In the genomic region with DNA sequence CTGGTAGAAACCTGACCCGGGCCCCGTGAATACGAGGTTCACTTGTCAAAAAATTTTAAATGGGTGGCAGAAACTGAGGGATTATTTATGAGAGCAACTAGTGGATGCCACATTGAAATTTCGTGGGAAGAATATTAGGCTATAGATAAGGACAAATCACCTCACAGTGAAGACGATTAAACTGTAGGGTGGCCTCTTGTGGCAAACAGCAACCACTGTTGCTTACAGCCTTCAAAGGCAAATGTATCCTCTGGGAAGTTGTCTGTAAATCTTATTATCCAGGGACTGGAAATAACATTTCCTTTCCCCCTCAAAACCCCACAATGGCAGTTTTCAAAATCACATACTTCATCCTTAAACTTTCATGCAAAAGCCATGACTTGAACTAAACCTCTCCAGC, we compare ENCODE assay signal across 26 mouse cellular contexts.
A peak's percentile ranks its signal among the peaks of the same experiment; 100 is the strongest.
DNase-seq lines count a peak whose midpoint lies in the region; ATAC-seq and TF ChIP-seq lines count a peak whose summit lies in the region.
"Had no signal": no experiment of that assay in that cellular context is flagged by ENCODE, and none has a peak within 500 bp of the region (broad histone marks: within the 10 kb centered on the region; RNA-seq: fewer than 3 reads in every experiment).

No protein-coding gene starts in this region.

- no peak overlapping the region for H3K9ac ChIP-seq in heart, adult 2 months (ENCODE audit: low read depth, low read length)
- H3K9ac ChIP-seq: embryonic facial prominence, embryonic 13.5 days; forebrain, embryonic 15.5 days; heart, embryonic 15.5 days; liver, embryonic 13.5 days; lung, embryonic 15.5 days had no signal

- no peak overlapping the region; the same call in 1 of the 2 replicates for H3K27ac ChIP-seq in heart, adult 2 months
- H3K27ac ChIP-seq in layer of hippocampus, adult 2 months: no peak overlapping the region
- H3K27ac ChIP-seq: embryonic facial prominence, embryonic 13.5 days; forebrain, embryonic 15.5 days; heart, embryonic 15.5 days; hindbrain, embryonic 10.5 days; liver, embryonic 13.5 days; lung, embryonic 15.5 days; macrophage had no signal

- no peak for TF ChIP-seq POLR2A in heart, adult 2 months (IDR thresholded peaks at IDR 0.05; ENCODE audit: insufficient read depth, low read depth, low read length)
- no peak for TF ChIP-seq POLR2A in brain, embryonic 14.5 days (IDR thresholded peaks at IDR 0.05; ENCODE audit: borderline replicate concordance, extremely low read depth, insufficient read depth, insufficient read length, poor library complexity, severe bottlenecking)

- no peak for DNase-seq in heart, adult 2 months
- no peak for DNase-seq in heart, postnatal 14 days
- no peak for DNase-seq in layer of hippocampus, adult 2 months (ENCODE audit: low spot score in 2 of 2)
- no peak for DNase-seq in layer of hippocampus, adult 11-12 months (ENCODE audit: low spot score)
- no peak for DNase-seq in Patski (ENCODE audit: low read depth, low spot score)
- DNase-seq in brain, embryonic 14.5 days (ENCODE audit: low read depth): peak; percentile 30
- DNase-seq in urinary bladder, postnatal 10 days (ENCODE audit: low spot score): no peak
- DNase-seq: adrenal gland, adult 8-10 months; B cell, adult 2 months; cerebellum, adult 8-10 months; cerebellum, postnatal 36 days; embryo, embryonic 11 days; gastrocnemius, postnatal 14 days; kidney, adult 18-20 months; kidney, postnatal 14 days; liver, embryonic 13.5 days had no signal

- CTCF ChIA-PET in Patski (lab: Charles Lee): interaction anchor here (1.0 kb wide), 1 partner anchor 28 kb away, joined by 3 read pairs; no protein-coding TSS in a partner anchor

- H3K79me2 ChIP-seq in heart, adult 2 months (replicated peaks; ENCODE audit: control insufficient read depth, insufficient read depth, low read length): peaks cover 3% of the 10 kb centered on the region

- TF ChIP-seq CTCF in heart, adult 2 months (IDR thresholded peaks at IDR 0.05): peak; percentile 73
- peak; percentile 74 for TF ChIP-seq CTCF in layer of hippocampus, adult 2 months (conservative IDR thresholded peaks at IDR 0.05)
- peak; percentile 16 for TF ChIP-seq CTCF in Patski (IDR thresholded peaks at IDR 0.05)
- no peak for TF ChIP-seq CTCF in brain, embryonic 14.5 days (IDR thresholded peaks at IDR 0.05; ENCODE audit: borderline replicate concordance, extremely low read depth, insufficient read depth, insufficient read length)

- H3K27me3 ChIP-seq in heart, adult 2 months (ENCODE audit: control insufficient read depth, insufficient read depth, low read length): no peaks in the 10 kb centered on the region
- H3K27me3 ChIP-seq in Patski: no peaks in the 10 kb centered on the region
- H3K27me3 ChIP-seq: CH12.LX; embryonic facial prominence, embryonic 13.5 days; forebrain, embryonic 15.5 days; heart, embryonic 15.5 days; liver, embryonic 13.5 days; lung, embryonic 15.5 days had no signal

- intact Hi-C loops in heart, adult 2 months (cut with DNase I): no loop called here
- intact Hi-C loops in heart, postnatal 14 days (cut with DNase I): loop anchor here (10.0 kb wide), 1 partner anchor 328 kb away; no protein-coding TSS in a partner anchor

- POLR2A ChIA-PET in Patski (lab: Charles Lee): no interaction called here

- no peak for ATAC-seq in Patski
- ATAC-seq: activated CD4-positive, CD25-positive, alpha-beta regulatory T cell, adult 4 months; forebrain, embryonic 15.5 days had no signal

- 44% methylated on average over 5 of the region's 5 CpGs for WGBS in heart, adult 2 months

- H3K36me3 ChIP-seq in heart, adult 2 months (ENCODE audit: control insufficient read depth, insufficient read depth, low read length): peaks cover 10% of the 10 kb centered on the region
- H3K36me3 ChIP-seq: embryonic facial prominence, embryonic 13.5 days; forebrain, embryonic 15.5 days; G1E; heart, embryonic 15.5 days; hindbrain, embryonic 10.5 days; liver, embryonic 13.5 days; lung, embryonic 15.5 days had no signal

- in situ Hi-C loops in Patski (cut with MboI; ENCODE audit: low pct_unique_long_range_greater_than_20kb): no loop called here

- H3K4me1 ChIP-seq in heart, adult 2 months (ENCODE audit: control insufficient read depth, insufficient read depth, low read length): peaks cover 19% of the 10 kb centered on the region
- H3K4me1 ChIP-seq: forebrain, embryonic 15.5 days; hindbrain, embryonic 10.5 days had no signal

- no peak overlapping the region for H3K4me3 ChIP-seq in heart, adult 2 months
- H3K4me3 ChIP-seq in layer of hippocampus, adult 2 months: no peak overlapping the region
- H3K4me3 ChIP-seq: embryonic facial prominence, embryonic 13.5 days; erythroblast, embryonic 14.5 days; forebrain, embryonic 15.5 days; heart, embryonic 15.5 days; hindbrain, embryonic 10.5 days; liver, embryonic 13.5 days; lung, embryonic 15.5 days had no signal

- TF ChIP-seq EP300 in heart, adult 2 months (IDR thresholded peaks at IDR 0.05; ENCODE audit: insufficient read depth, low read depth, low read length): no peak
